Mouse (Mus musculus): ENCODE measurements around the gene B4galt1.
A peak's percentile ranks its signal among the peaks of the same experiment; 100 is the strongest.

The B4galt1 gene

GRCm38 (mm10) chr4:40853565-40854386 is at the start of gene B4galt1:
Gene B4galt1, minus strand, starts transcription at chr4:40854005.
- peak; percentile 98 for DNase-seq (ENCODE audit: low read depth, low spot score)

DNA sequence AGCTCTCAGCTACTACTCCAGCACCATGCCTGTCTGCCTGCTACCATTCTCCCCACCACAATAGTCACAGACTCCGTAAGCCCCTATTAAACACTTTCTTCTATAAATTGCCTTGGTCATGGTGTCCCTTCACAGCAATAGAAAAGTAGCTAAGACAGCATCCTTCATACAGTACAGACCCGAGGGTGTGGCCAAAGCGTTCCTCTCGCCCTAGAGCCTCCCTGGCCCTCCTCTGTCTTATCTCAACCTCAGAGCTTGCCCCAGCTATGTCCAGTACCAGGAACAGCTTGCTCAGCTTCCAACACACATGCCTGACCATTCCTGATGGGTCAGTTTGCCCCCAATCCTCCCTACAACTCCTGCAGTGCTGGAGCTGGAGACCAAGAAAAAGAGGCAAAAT is 46.8 kb upstream of the B4galt1 start:
- DNase-seq (ENCODE audit: low read depth, low spot score) = no peak

DNA sequence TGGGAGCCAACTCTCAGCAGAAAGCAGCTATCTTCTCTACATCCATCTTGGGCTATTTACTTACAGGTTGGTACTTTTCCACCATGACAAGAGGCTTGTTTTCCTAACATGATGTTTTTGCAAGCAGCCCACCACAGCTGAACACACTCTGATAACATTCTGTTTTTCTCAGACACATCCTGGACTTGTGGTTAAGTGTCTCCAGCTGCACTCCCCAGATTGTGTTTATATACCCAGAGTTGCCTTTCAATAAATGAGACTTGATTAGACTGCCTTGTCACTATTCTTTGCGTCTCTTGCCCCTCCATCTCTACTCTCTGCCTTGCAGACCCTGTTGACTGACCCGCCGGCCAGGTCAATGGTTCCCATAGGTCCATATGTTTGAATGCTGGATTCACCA is 46.3 kb upstream of the B4galt1 start:
- no peak for DNase-seq (ENCODE audit: low read depth, low spot score)

- DNase-seq (ENCODE audit: low read depth, low spot score) = no peak
Measured at GRCm38 (mm10) chr4:40899264-40899663, 45.5 kb upstream of the B4galt1 start.

DNA sequence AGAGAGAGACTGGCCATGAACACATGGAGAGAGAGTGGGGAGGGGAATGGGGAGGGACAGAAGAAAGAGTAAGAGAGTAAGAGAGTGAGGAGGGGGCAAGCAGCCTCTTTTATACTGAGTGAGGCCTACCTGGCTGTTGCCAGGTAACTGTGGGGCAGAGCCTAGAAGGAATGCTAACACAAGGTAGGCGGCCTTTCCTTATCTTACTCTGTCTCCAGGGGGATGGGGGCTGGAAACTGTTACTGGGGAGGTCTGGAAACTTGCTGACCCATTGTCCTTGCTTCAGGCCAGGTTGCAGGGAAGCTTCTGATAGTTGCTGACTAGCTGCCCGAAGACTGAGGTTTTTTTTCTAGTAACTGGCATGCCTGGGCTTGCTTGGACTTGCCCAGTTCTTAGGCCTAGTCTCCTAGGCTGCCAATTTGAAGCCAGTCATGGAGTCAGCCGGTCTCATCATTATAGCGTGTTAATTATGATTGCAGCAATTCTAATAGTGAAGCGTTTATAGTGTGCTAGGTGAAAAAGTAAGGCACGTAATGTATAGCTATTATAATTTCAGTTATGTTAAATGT is 44.8 kb upstream of the B4galt1 start:
- peak; percentile 59 for DNase-seq (ENCODE audit: low read depth, low spot score)

DNA sequence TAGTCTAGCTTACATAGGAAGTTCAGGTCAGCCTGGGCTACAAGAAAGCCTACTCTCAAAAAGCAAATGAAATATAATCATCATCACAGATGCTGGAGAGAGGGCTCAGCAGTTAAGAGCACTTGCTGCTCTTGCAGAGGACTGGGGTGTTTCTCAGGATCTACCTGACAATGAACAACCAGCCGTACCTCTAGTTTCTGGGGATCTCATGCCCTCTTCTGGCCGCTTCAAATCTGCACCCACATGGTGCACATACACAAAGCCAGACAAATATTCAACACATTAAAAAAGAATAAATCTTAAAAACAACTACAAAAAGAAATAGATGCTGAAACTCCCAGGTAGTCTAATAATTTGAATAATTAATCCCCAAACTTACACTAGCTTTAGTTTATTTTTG is 41.8 kb upstream of the B4galt1 start:
- DNase-seq (ENCODE audit: low read depth, low spot score) = peak; percentile 45

- no peak for DNase-seq (ENCODE audit: low read depth, low spot score)
Measured at GRCm38 (mm10) chr4:40895118-40895517, 41.3 kb upstream of the B4galt1 start.

DNA sequence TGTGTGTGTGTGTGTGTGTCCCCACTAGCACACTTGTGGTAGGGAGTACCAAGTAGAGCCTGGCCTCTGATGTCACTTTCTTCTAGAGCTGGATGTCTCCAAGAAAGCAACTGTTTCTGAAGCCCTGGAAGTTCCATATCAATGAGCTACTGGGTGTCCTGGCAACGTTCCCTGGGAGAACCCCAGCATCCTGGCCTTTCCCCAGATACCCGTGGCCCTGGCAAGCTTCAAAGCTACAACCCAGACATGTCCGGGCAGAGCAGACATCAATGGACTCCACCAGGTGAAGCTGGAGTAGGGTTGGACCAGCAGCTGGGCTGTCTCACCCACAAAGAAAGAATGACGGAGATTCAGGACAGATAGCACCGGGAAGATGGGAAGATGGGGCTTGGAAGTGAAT is 37.4 kb upstream of the B4galt1 start:
- no peak for DNase-seq (ENCODE audit: low read depth, low spot score)

DNA sequence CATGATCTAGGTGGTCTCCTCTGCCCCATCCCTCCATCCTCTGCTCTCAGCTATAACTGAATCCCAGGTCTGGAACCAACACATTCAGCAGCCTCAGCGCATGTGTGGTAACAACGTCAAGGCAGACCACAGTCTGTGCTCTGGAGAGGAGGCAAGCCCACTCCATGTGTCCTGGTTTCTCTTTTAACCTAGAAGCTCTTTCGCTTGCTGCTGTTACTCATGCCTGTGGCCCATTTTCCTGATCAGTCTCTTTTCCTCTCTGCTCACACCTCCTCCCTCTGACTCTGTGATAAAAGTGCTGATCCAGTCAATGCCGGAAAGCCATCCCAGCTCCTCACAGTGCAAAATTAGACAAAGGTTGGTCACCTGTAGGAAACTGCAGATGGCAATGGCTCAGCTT is 36.2 kb upstream of the B4galt1 start:
- no peak for DNase-seq (ENCODE audit: low read depth, low spot score)

GRCm38 (mm10) chr4:40889252-40889651 is 35.4 kb upstream of the B4galt1 start:
- DNase-seq (ENCODE audit: low read depth, low spot score) = no peak

DNA sequence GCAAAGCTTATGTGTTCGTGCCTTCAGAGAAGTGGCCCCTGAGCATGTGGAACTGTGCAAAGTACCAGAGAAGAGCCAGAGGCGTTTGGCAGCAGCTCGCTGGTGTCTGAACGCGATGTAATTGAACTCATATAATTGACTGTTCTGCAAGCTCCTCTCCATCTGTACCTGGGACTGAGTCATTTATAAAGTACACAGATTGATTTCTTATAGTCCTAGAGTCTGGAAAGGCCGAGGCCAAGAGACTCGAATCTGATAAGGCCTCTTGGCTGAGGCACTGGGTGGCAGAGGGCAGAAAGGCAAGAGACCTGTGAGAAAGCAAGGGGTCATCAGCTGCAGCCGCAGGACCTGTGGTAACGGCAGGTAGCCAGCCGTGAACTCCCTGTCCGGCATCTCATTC is 35.0 kb upstream of the B4galt1 start:
- no peak for DNase-seq (ENCODE audit: low read depth, low spot score)

DNA sequence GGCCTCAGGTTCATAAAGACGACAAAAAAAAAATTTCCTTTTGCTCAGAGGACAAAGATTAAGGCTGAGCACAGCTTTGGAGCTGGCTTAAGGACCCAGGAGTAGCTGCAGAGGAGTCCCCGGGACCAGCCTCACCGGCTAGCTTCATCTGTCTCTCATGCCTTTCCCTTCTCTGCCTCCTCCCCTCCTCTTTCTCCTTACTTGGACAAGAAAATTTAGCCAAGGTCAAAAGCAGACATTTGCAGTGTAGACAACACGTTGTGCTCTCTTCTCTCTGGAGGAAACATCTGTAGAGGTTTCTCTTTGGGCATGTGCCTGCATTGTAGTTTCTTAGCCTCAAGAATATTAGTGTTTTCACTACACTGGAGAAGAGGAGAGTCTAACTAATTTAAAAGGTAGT is 32.1 kb upstream of the B4galt1 start:
- DNase-seq (ENCODE audit: low read depth, low spot score) = no peak

DNA sequence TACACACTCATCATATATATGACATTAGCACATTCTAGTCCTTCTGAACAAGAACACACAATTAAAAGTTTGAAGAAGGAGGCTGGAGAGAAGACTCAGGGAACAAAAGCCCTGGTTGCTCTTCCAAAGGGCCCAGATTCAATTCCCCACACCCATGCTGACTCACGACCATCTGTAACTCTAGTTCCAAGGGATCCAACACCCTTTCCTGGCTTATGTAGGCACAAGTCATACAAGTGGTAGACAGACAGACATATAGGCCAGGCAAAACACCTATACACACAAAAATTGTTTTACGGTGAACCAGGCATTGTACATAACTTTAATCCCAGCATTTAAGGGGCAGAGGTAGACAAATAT is 31.3 kb upstream of the B4galt1 start:
- DNase-seq (ENCODE audit: low read depth, low spot score) = no peak

DNA sequence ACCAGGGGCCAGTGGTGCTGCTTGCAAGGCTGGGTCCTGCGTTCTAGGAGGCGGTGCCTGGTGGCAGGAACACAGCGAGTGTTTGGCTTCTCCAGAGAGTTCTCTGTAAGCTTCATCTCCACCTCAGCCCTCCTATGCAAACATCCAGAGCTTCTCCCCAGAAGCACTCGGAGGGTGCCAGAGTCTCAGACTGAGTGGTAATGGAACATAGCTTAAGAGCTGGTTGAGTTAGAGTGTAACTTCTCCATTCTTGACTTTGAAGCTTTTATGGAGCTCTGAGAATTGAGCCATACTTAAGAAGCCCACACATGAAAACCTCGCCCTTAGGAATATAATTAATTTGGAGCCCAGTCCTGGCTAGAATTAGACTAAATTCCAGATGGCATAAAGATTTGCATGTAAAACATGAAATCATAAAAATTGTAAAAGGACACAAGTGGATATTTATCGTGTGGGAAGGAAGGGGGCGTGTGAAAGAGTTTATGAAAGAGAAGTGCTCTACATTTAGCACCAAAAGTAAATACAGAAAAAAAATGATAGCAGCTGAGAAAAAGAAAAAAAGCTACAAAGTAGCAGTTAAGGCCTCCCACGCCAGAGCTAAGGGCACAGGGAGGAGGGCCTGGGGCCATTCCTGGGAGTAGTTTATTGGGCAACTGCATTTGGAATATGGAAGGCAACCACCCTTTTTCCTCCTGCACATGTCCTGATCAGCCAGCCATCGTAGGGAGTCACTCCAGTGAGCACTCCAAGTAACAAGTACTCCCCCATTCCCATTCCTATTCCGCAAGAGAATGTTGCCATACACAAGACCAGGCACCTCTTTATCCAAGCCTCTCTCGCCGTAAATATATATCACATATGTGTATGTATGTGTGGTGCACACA is 30.7 kb upstream of the B4galt1 start:
- no peak for DNase-seq (ENCODE audit: low read depth, low spot score)

- no peak for DNase-seq (ENCODE audit: low read depth, low spot score)
Measured at GRCm38 (mm10) chr4:40883200-40883599, 29.4 kb upstream of the B4galt1 start.

GRCm38 (mm10) chr4:40877528-40877927 is 23.7 kb upstream of the B4galt1 start:
- DNase-seq (ENCODE audit: low read depth, low spot score) = no peak

DNA sequence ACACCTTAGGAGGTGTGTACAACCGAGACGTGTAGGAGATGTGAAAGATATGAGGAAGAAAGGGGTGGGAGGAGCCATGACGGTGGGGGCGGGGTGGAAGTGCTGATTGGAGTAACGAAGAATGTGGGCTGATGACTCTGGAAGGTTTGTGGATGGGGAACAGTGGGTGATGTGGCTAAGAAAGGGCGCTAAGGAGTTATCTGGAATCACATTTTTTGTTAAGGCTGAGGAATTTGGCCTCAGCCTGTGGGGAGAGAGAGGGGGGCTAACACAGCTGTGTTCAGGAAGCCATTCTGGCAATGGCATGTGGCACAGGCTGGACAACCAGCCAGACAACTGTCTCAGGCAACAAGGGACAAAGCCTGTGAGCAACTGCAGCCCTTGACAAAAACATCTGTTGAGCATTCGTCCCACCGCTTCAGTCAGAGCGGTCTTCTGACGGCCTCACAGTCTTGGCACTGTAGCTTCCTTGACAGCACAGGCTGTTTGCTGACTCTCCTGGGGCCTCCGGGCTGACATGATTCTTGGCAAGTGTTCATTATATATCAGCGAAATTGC is 23.1 kb upstream of the B4galt1 start:
- DNase-seq (ENCODE audit: low read depth, low spot score) = peak; percentile 43

GRCm38 (mm10) chr4:40875842-40876241 is 22.0 kb upstream of the B4galt1 start:
- no peak for DNase-seq (ENCODE audit: low read depth, low spot score)

DNA sequence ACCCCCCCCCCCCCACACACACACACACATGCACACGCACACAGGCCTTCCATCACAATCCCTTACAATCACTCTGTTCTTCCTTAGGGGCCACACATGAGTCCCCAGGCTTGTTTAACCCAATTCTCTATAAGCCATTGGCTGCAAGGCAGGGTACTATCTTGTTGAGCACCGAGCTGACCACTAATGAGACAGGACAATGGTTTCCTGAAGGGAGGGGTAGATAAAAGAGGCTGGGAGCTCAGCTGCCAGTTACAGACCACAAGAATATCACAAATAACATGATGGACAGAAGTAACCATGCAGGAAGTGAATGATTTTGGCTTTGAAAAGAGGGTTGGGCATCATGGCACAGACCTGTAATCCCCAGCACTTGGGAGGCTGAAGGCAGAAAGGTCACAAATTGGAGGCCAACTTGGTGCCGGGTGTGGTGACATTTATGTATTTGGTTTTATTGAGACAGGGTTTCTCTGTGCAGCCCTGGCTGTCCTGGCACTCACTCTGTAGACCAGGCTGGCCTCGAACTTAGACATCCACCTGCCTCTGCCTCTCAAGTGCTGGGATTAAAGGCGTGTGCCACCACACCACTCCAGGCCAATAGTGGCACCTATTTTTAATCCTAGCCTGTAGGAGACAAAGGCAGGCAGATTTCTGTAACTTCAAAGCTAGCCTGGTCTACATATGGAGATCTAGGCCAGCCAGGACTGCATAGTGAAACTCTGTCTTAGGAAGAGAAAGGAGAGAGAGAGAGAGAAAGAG is 21.2 kb upstream of the B4galt1 start:
- DNase-seq (ENCODE audit: low read depth, low spot score) = no peak

- DNase-seq (ENCODE audit: low read depth, low spot score) = no peak
Measured at GRCm38 (mm10) chr4:40874151-40874600, 20.4 kb upstream of the B4galt1 start.

- no peak for DNase-seq (ENCODE audit: low read depth, low spot score)
Measured at GRCm38 (mm10) chr4:40873320-40873719, 19.5 kb upstream of the B4galt1 start.

Measured in ES-CJ7 (cell line).